ENCODE assay signal across 16 mouse cellular contexts in the genomic region with DNA sequence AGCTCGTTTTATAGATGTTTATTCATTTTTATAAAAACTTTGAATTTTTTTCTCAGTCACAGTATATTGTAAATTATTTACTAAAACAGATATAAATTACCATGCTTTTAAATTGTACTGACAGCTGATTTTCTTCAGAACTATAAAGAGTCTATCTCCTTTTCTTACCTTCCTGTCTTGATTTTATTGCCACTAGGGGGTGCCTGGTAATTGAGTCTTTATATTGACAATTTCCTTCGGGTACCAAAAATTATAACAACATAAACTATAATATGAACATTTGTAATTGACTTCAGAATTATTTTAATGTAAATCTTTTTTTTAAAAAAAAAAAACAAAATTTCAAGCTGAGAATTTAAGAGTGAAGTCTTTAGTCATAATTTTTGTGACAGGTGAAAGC.
DNase-seq lines count a peak whose midpoint lies in the region; ATAC-seq and TF ChIP-seq lines count a peak whose summit lies in the region.
"Had no signal": no experiment of that assay in that cellular context is flagged by ENCODE, and none has a peak within 500 bp of the region (broad histone marks: within the 10 kb centered on the region; RNA-seq: fewer than 3 reads in every experiment).

No protein-coding gene starts in this region.

- DNase-seq in forebrain, embryonic 14.5 days (ENCODE audit: low spot score): peak; percentile 60
- no peak for DNase-seq in forebrain, embryonic 11.5 days (ENCODE audit: low spot score)
- DNase-seq in left cerebral cortex, adult 2 months (ENCODE audit: extremely low spot score in 1 of 2, low spot score in 2 of 2): no peak
- DNase-seq in left cerebral cortex, adult 9 months (ENCODE audit: low spot score in 2 of 2): no peak
- DNase-seq in CH12.LX (ENCODE audit: extremely low read depth): peak; percentile 9
- DNase-seq in embryo, embryonic 10.5 days (ENCODE audit: low spot score): peak; percentile 30
- no peak for DNase-seq in neural tube, embryonic 10.5 days (ENCODE audit: extremely low spot score, low spot score)
- no peak for DNase-seq in spleen, postnatal 10 days (ENCODE audit: low spot score in 2 of 2)
- DNase-seq: cerebellum, adult 9-10 months; kidney, postnatal 14 days; thymus, postnatal 25 days had no signal

- TF ChIP-seq POLR2A in CH12.LX (IDR thresholded peaks at IDR 0.05; ENCODE audit: low read depth, low read length): no peak

- H3K27ac ChIP-seq in forebrain, embryonic 14.5 days (ENCODE audit: low read depth, low read length): no peak overlapping the region
- H3K27ac ChIP-seq in forebrain, embryonic 11.5 days (ENCODE audit: low read depth, low read length): no peak overlapping the region
- no peak overlapping the region for H3K27ac ChIP-seq in left cerebral cortex, adult 2 months
- no peak overlapping the region for H3K27ac ChIP-seq in CH12.LX (ENCODE audit: insufficient read depth, low read depth)
- H3K27ac ChIP-seq: embryonic facial prominence, embryonic 15.5 days; forebrain, embryonic 15.5 days; limb, embryonic 15.5 days; macrophage; stomach, embryonic 15.5 days had no signal

- no peaks in the 10 kb centered on the region for H3K4me1 ChIP-seq in forebrain, embryonic 14.5 days (ENCODE audit: control insufficient read depth, insufficient read depth, low read length)
- no peaks in the 10 kb centered on the region for H3K4me1 ChIP-seq in forebrain, embryonic 11.5 days (replicated peaks; ENCODE audit: control insufficient read depth, insufficient read depth, low read length)
- no peaks in the 10 kb centered on the region for H3K4me1 ChIP-seq in CH12.LX (ENCODE audit: control insufficient read depth in 1 of 2, insufficient read depth in 2 of 2)
- H3K4me1 ChIP-seq: embryonic facial prominence, embryonic 15.5 days; forebrain, embryonic 15.5 days; limb, embryonic 15.5 days; stomach, embryonic 15.5 days had no signal

- dilution Hi-C loops in CH12.LX (cut with MboI; ENCODE audit: extremely low pct_ligation_motif_present, extremely low pct_unique_long_range_greater_than_20kb, low sequenced_read_pairs): no loop called here

- peak; percentile 21 for TF ChIP-seq RAD21 in CH12.LX (IDR thresholded peaks at IDR 0.05; ENCODE audit: low read depth, low read length)

- in situ Hi-C loops in CH12.LX (cut with MboI; ENCODE audit: low pct_ligation_motif_present, low pct_unique_long_range_greater_than_20kb, low sequenced_read_pairs): no loop called here

- 73% methylated on average over 2 of the region's 2 CpGs for WGBS in forebrain, embryonic 14.5 days
- WGBS in forebrain, embryonic 11.5 days: 79% methylated on average over 2 of the region's 2 CpGs

- H3K27me3 ChIP-seq in forebrain, embryonic 14.5 days (replicated peaks; ENCODE audit: control insufficient read depth, insufficient read depth, low read length): no peaks in the 10 kb centered on the region
- H3K27me3 ChIP-seq in forebrain, embryonic 11.5 days (ENCODE audit: control insufficient read depth, insufficient read depth, low read length): no peaks in the 10 kb centered on the region
- H3K27me3 ChIP-seq in CH12.LX (replicated peaks): no peaks in the 10 kb centered on the region
- H3K27me3 ChIP-seq: embryonic facial prominence, embryonic 15.5 days; forebrain, embryonic 15.5 days; limb, embryonic 15.5 days; stomach, embryonic 15.5 days had no signal

- H3K4me2 ChIP-seq in forebrain, embryonic 14.5 days (ENCODE audit: low read length): no peak overlapping the region
- H3K4me2 ChIP-seq in forebrain, embryonic 11.5 days (ENCODE audit: low read depth, low read length, severe bottlenecking): no peak overlapping the region
- H3K4me2 ChIP-seq in CH12.LX (ENCODE audit: insufficient read depth, low read depth, poor library complexity, severe bottlenecking): no peak overlapping the region
- H3K4me2 ChIP-seq: embryonic facial prominence, embryonic 15.5 days; forebrain, embryonic 15.5 days; limb, embryonic 15.5 days; stomach, embryonic 15.5 days had no signal

- H3K9me3 ChIP-seq in forebrain, embryonic 14.5 days (replicated peaks; ENCODE audit: control insufficient read depth, low read length): no peaks in the 10 kb centered on the region
- no peaks in the 10 kb centered on the region for H3K9me3 ChIP-seq in forebrain, embryonic 11.5 days (ENCODE audit: control insufficient read depth, low read length)
- no peaks in the 10 kb centered on the region for H3K9me3 ChIP-seq in CH12.LX (replicated peaks; ENCODE audit: low read length)
- H3K9me3 ChIP-seq: embryonic facial prominence, embryonic 15.5 days; forebrain, embryonic 15.5 days; limb, embryonic 15.5 days; stomach, embryonic 15.5 days had no signal

- no peak for TF ChIP-seq EP300 in CH12.LX (IDR thresholded peaks at IDR 0.05; ENCODE audit: low read length)

- H3K9ac ChIP-seq in forebrain, embryonic 14.5 days (ENCODE audit: low read length): no peak overlapping the region
- H3K9ac ChIP-seq in forebrain, embryonic 11.5 days (ENCODE audit: low read length): no peak overlapping the region
- H3K9ac ChIP-seq in CH12.LX (ENCODE audit: insufficient read depth, low read depth): no peak overlapping the region
- H3K9ac ChIP-seq: embryonic facial prominence, embryonic 15.5 days; forebrain, embryonic 15.5 days; limb, embryonic 15.5 days; stomach, embryonic 15.5 days had no signal

- ATAC-seq in forebrain, embryonic 14.5 days: no peak
- no peak for ATAC-seq in forebrain, embryonic 11.5 days (replicated peaks; ENCODE audit: low FRiP score)
- ATAC-seq: forebrain, embryonic 15.5 days had no signal

- intact Hi-C loops in left cerebral cortex, adult 2 months (cut with DNase I): loop anchor here (5.0 kb wide), 1 partner anchor 278 kb away; no protein-coding TSS in a partner anchor

- no peaks in the 10 kb centered on the region for H3K36me3 ChIP-seq in forebrain, embryonic 14.5 days (ENCODE audit: control insufficient read depth, insufficient read depth, low read length)
- no peaks in the 10 kb centered on the region for H3K36me3 ChIP-seq in forebrain, embryonic 11.5 days (ENCODE audit: control insufficient read depth, insufficient read depth, low read length)
- H3K36me3 ChIP-seq in CH12.LX (replicated peaks in 1 of 2; ENCODE audit: control insufficient read depth in 1 of 2, insufficient read depth in 1 of 2, low read length in 1 of 2): peaks cover 0 to 13% of the 10 kb centered on the region in 2 experiments
- H3K36me3 ChIP-seq: embryonic facial prominence, embryonic 15.5 days; forebrain, embryonic 15.5 days; stomach, embryonic 15.5 days had no signal

- H3K79me2 ChIP-seq in CH12.LX (replicated peaks; ENCODE audit: control insufficient read depth, extremely low read depth, insufficient read depth, poor library complexity, severe bottlenecking): no peaks in the 10 kb centered on the region

- peak; percentile 62 for TF ChIP-seq CTCF in left cerebral cortex, adult 2 months (IDR thresholded peaks at IDR 0.05)
- peak in 1 of 2 experiments; percentile 48; a peak in 1 of 4 replicates for TF ChIP-seq CTCF in CH12.LX (conservative IDR thresholded peaks at IDR 0.05 in 1 of 2, IDR thresholded peaks at IDR 0.05 in 1 of 2; ENCODE audit: low read depth in 2 of 2, low read length in 2 of 2)

- H3K4me3 ChIP-seq in forebrain, embryonic 14.5 days (ENCODE audit: low read depth, low read length): no peak overlapping the region
- no peak overlapping the region for H3K4me3 ChIP-seq in forebrain, embryonic 11.5 days (ENCODE audit: low read depth, low read length)
- no peak overlapping the region for H3K4me3 ChIP-seq in left cerebral cortex, adult 2 months
- no peak overlapping the region for H3K4me3 ChIP-seq in CH12.LX (replicated peaks in 1 of 3; ENCODE audit: low read depth in 2 of 3, low read length in 2 of 3, poor library complexity in 1 of 3)
- H3K4me3 ChIP-seq: embryonic facial prominence, embryonic 15.5 days; forebrain, embryonic 15.5 days; limb, embryonic 15.5 days; stomach, embryonic 15.5 days had no signal

TF ChIP-seq in CH12.LX, 34 proteins besides CTCF, POLR2A, EP300 and RAD21:
- TF ChIP-seq CHD2 (IDR thresholded peaks at IDR 0.05; ENCODE audit: low read length): no peak
- TF ChIP-seq PAX5 (IDR thresholded peaks at IDR 0.05; ENCODE audit: low read length): no peak
- TF ChIP-seq HCFC1 (IDR thresholded peaks at IDR 0.05; ENCODE audit: low read depth, low read length): no peak
- TF ChIP-seq TCF12 (IDR thresholded peaks at IDR 0.05; ENCODE audit: low read depth, low read length): no peak
- no peak for TF ChIP-seq UBTF (IDR thresholded peaks at IDR 0.05; ENCODE audit: low read depth, low read length)
- no peak for TF ChIP-seq GABPA (IDR thresholded peaks at IDR 0.05; ENCODE audit: insufficient replicate concordance, low read depth, low read length)
- TF ChIP-seq CHD1 (IDR thresholded peaks at IDR 0.05; ENCODE audit: low read depth, low read length): no peak
- TF ChIP-seq MYC (IDR thresholded peaks at IDR 0.05; ENCODE audit: low read depth, low read length): no peak
- TF ChIP-seq RCOR1 (conservative IDR thresholded peaks at IDR 0.05; ENCODE audit: low read depth, low read length): no peak
- no peak for TF ChIP-seq SMC3 (IDR thresholded peaks at IDR 0.05; ENCODE audit: low read depth, low read length)
- no peak for TF ChIP-seq E2F4 (IDR thresholded peaks at IDR 0.05; ENCODE audit: insufficient replicate concordance, low read depth, low read length)
- no peak for TF ChIP-seq NELFE (IDR thresholded peaks at IDR 0.05; ENCODE audit: low read depth, low read length)
- TF ChIP-seq MXI1 (IDR thresholded peaks at IDR 0.05; ENCODE audit: low read depth, low read length): no peak
TF ChIP-seq in CH12.LX: peak in this region for 0.

Comparison
In these comparisons a context has a peak if more than half of its experiments do, and no peak if none do; other contexts are left out.
1. DNase-seq: peak in forebrain, embryonic 14.5 days (single experiment), CH12.LX (single experiment) and embryo, embryonic 10.5 days (single experiment); none in forebrain, embryonic 11.5 days (single experiment), left cerebral cortex, adult 2 months (0 of 2), left cerebral cortex, adult 9 months (0 of 2), neural tube, embryonic 10.5 days (single experiment) and spleen, postnatal 10 days (0 of 2).